Mouse (Mus musculus) naive thymus-derived CD4-positive, alpha-beta T cell, adult 2 months (primary cell): ENCODE data around the gene Hmx3.

Experiments
- DNase-seq: peaks from one replicate; pipeline ENCODE4 v3.0.0-alpha.2; 2011; ENCODE audit warnings: low read depth

Gene Hmx3

DNA sequence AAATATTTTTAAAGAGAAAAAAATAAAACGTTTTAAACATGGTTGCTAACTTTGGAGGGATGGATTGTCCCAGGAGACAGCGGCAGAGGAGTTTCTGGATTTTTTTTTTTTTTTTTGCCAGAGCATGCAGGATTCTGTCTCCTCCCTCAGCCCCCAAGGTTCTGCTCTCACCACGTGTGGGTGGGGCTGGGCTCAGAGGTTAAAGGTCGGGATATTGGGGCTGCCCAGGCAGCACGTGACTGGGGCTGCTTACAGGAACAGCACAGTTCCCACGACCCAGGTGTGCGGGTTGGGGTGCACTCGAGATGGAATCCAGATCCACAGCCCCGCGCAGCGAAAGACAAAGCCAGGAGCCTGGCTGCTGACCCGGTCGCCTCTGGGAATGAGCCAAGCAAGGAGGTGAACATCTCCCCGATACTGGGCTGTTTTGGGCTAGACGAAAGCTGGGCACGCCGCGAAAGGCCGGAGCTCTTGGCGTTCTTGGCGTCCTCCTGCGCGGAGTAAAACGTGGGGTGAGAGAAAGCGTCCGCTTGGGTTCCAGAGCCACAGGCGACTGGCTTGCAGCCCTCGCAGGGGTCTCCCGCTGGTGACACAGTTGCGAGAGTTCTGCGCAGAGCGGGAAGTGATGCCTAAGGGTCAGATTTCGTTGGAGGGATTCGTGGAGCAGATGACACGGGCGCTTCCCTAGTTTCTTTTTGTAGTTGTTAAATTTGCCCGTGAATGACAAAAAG is 14.0 kb downstream of the Hmx3 start:
- peak; percentile 44 for DNase-seq

DNA sequence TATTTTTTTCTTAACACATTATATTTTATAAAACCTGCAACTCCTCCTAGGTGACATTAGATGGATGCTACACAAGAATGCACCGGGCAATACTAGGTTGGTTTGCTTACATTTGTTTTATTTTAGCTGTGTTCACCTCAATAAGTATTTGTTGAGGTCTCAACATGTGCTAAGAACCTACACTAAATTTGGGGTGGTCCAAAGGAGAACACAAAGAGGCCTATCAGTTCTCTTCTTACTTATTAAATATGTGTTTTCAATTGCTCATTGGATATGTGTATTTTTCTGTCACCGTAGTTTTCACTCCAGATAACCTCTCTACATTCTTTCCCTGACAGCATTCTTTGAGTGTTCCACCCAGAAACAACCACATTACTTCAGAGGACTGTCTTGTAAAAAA is 15.1 kb downstream of the Hmx3 start:
- DNase-seq: no peak

DNA sequence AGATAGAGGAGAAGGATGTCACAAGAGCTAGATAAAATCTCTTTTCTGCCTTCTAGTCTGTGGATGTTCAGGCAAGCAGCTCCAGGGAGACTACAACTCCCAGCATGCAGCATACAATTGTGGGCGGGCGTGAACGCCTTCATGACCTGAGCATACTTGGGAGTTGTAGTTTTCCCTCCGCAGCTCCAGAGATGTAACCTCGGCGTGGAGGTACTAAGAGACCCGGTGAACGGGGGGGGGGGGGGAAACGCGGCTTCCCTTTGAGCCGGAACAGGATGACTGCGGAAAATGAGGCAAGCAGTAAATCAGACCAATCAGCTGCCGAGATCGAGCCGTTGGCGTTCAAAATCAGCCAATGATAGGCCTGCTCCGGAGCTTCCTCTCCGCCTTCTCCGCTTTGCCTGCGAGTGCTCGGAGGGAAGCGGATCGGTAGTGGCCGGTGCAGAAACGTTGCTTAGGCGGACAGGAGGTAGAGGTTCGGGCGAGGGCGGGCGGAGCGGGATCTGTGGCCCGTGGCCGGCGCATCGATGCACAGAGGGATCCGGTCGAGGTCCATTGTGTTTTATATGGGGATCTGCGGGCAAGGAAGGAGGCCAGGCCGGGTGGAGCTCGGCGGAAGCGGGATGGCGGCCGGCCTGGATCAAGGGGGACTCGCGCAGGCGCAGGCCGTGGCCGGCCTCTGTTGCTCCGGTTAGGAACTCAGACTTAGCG is 17.5 kb downstream of the Hmx3 start, which contains the start of gene Bub3:
Gene Bub3 (plus strand): TSS at position 237 of the 711 bp plus-strand sequence.
- DNase-seq: peak; percentile 93

DNA sequence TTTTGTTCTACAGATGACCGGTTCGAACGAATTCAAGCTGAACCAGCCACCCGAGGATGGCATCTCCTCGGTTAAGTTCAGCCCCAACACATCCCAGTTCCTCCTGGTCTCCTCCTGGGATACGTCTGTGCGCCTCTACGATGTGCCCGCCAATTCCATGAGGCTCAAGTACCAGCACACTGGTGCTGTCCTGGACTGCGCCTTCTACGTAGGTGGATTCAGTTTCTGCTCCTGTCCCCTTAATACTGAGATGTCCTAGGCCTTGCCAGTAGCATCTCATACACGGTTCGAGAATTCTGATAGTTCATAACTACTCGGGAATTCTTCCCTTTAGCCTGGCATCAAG is 18.0 kb downstream of the Hmx3 start:
- DNase-seq: no peak

DNA sequence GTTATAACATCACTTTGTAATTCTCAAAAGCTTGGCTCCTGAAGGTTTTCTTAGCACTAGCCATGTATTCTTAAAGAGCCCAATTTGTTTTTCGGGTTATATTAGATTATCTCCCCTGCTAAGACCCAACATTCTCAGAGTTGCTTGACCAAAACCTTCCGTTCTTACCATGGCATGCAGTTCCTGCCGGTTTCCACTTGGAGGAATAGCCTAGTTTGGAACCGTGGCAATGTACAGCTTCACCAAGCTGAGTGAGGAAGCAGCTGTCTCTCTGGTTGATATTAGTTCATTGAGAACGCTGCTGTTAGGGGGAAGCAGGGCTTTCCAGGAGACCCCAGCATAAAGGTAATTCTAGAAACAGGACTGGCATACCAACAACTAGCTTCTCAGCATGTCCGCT is 32.6 kb downstream of the Hmx3 start:
- no peak for DNase-seq

DNA sequence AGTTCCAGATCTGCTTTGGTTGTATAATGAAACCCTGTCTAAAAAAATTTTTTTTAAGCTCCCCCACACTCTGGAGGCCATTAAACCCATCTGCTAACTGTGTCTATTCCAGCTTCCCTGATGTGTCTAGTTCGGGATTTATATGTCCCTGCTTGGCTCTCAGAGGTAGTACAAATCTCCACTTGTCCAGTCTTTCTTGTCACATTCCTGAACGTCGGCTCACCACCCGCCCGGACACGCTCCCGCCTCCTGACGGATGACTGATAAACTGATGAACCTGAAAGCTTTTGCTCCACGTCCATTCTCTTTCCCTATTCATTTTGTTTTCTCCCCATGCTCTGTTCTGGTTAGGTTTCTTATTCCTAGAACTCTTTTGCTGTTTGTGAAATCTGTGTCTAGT is 39.5 kb downstream of the Hmx3 start:
- DNase-seq: no peak

DNA sequence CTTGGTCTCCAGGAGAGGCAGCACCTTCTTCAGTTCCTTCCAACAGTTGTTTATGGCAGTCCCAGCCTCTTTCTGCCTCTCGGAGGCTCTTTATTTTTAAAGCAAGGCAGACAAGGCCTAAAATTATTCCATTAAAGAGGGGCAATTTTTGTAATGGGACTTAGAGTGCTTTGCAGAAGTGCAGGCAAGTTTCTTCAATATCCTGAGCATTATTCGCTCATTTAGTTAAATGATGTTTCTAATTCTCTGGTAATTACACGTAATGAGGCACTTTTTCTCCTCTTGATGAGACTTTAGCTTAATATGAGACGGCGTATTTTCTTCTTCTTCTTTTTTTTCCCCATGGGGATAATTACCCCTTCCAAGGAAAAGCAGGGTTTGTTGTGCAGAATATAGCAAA is 42.9 kb downstream of the Hmx3 start:
- DNase-seq: no peak
